Mouse (Mus musculus) limb, embryonic 11.5 days (tissue): Measurements from ENCODE around the gene Arhgef16. TPM values are rescaled to one million over a fixed set of nuclear protein-coding genes. Genes with fewer than 3 reads are reported as not detected.

ENCODE experiments used
- ATAC-seq: fragments of 200-750 bp; cut with Nextera tagmentation; 2 replicates; pipeline ENCODE4 v1.8.0; 2017; ENCODE audit warnings: low read depth; ENCODE audit not compliant: insufficient number of reproducible peaks, low FRiP score, low TSS enrichment
- DNase-seq: peaks from one replicate; pipeline ENCODE4 v3.0.0-alpha.2; 2015; ENCODE audit warnings: low spot score
- H3K27ac ChIP-seq: fragments of 300-500 bp; sonication (generic); replicated peaks from 2 replicates; pipeline ENCODE4 v1.5.1; 2014; ENCODE audit warnings: low read depth, mild to moderate bottlenecking, low read length
- H3K27me3 ChIP-seq: fragments of 300-500 bp; sonication (generic); 2 replicates; pipeline ENCODE4 v1.6.1; 2014; ENCODE audit warnings: mild to moderate bottlenecking, low read length, mixed read lengths; ENCODE audit not compliant: control insufficient read depth, insufficient read depth
- H3K36me3 ChIP-seq: fragments of 300-500 bp; sonication (generic); 2 replicates; pipeline ENCODE4 v1.6.1; 2014; ENCODE audit warnings: mild to moderate bottlenecking, low read length, moderate library complexity, mixed read lengths; ENCODE audit not compliant: control insufficient read depth, insufficient read depth
- H3K4me1 ChIP-seq: fragments of 300-500 bp; sonication (generic); 2 replicates; pipeline ENCODE4 v1.6.1; 2014; ENCODE audit warnings: low read length, mixed read lengths; ENCODE audit not compliant: control insufficient read depth, insufficient read depth
- H3K4me2 ChIP-seq: fragments of 300-500 bp; sonication (generic); 2 replicates; pipeline ENCODE4 v1.6.1; 2014; ENCODE audit warnings: low read depth, mild to moderate bottlenecking, moderate library complexity; ENCODE audit not compliant: severe bottlenecking
- H3K4me3 ChIP-seq: fragments of 300-500 bp; sonication (generic); 2 replicates; pipeline ENCODE4 v1.5.1; 2014; ENCODE audit warnings: low read depth, low read length
- H3K9ac ChIP-seq: fragments of 300-500 bp; sonication (generic); 2 replicates; pipeline ENCODE4 v1.6.1; 2014; ENCODE audit warnings: mild to moderate bottlenecking, low read length
- H3K9me3 ChIP-seq: fragments of 300-500 bp; sonication (generic); 2 replicates; pipeline ENCODE4 v1.6.1; 2016; ENCODE audit warnings: low read length; ENCODE audit not compliant: control insufficient read depth
- WGBS: fragments of 180-500 bp; shearing (Covaris S2); extraction: QIAGEN DNeasy Blood & Tissue Kit; methylation state at CpG from one replicate; pipeline ENCODE4 v1.1.7; 2014; 5-methylcytosine and 5-hydroxymethylcytosine counted together
- polyA plus RNA-seq: library from polyadenylated mRNA; unstranded; fragments of >200 nt; fragmentation: Nextera tagmentation; extraction: Ambion mirVana; gene quantifications from 2 replicates; pipeline ENCODE4 v1.2.1, GENCODE M21; 2014

Gene Arhgef16
- polyA plus RNA-seq, 1 experiment from 2014 or later, result 4.2 TPM

DNA sequence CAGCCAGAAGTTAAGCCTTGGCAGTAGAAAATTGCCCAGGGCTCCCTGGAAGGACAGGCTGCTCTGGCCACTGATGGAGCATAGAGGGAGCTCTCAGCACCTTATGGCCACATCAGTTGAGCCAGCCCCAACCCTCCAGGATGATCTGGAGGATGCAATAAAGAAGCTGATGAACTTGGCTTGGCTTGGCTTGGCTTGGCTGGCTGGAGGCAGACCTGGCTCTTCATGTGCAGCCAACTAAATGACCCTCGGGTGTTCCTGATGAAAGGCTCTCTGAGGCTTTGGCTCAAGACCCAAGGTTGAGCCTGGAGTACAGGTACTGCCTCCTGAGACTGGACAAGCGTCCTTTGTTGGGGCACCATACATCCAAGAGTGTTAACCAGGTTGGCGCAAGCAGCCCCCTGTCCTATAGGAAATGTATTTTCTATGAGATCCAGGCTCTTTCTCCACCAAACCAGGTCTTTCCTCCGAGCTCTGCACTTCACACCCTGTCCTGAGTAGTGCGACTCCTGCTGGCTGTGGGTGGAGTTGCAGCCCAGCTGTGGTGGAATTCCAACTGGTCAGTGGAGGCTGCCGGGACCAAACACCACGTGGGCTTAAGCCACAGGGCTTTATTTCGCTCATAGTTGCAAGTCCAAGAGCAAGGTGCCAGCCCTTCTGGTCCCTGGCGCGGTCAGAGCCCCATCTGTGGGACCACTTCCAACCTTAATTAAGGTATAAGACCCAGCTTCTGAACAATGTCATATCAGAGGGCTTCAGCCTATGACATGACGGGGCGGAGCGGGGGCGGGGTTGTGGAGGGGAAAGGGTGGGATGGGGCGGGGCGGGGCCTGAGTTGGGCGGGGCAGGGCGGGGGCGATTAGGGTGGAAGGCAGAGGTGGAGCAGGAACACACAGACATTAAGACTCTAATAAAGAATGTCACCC is 55.1 kb downstream of the Arhgef16 start:
- peak overlapping the region; percentile 41 for H3K4me2 ChIP-seq
- no peaks in the 10 kb centered on the region for H3K27me3 ChIP-seq
- H3K27ac ChIP-seq, result no peak overlapping the region
- ATAC-seq, result peak; percentile 28; the same call in 1 of the 2 replicates
- H3K9ac ChIP-seq, result no peak overlapping the region
- peak; percentile 97 for DNase-seq
- peak overlapping the region; percentile 12; the same call in 1 of the 2 replicates for H3K4me3 ChIP-seq
- peaks cover 36% of the 10 kb centered on the region for H3K4me1 ChIP-seq
- 8% methylated on average over 19 of the region's 19 CpGs for WGBS
- no peaks in the 10 kb centered on the region for H3K36me3 ChIP-seq
- no peaks in the 10 kb centered on the region for H3K9me3 ChIP-seq

GRCm38 (mm10) chr4:154245342-154245741 is 56.1 kb downstream of the Arhgef16 start:
- Histone ChIP-seq H3K27ac (no peak overlapping the region), H3K4me1 (peaks cover 36% of the 10 kb centered on the region), H3K27me3 (no peaks in the 10 kb centered on the region), H3K9ac (no peak overlapping the region), H3K9me3 (no peaks in the 10 kb centered on the region), H3K36me3 (no peaks in the 10 kb centered on the region), H3K4me3 (no peak overlapping the region), H3K4me2 (no peak overlapping the region)
- ATAC-seq, result no peak
- no peak for DNase-seq
- 78% methylated on average over 7 of the region's 7 CpGs for WGBS

GRCm38 (mm10) chr4:154240608-154241007 is 60.9 kb downstream of the Arhgef16 start:
- Histone ChIP-seq H3K4me3 (no peak overlapping the region), H3K36me3 (no peaks in the 10 kb centered on the region), H3K4me1 (peaks cover 13% of the 10 kb centered on the region), H3K27me3 (no peaks in the 10 kb centered on the region), H3K4me2 (no peak overlapping the region), H3K9ac (no peak overlapping the region), H3K9me3 (no peaks in the 10 kb centered on the region), H3K27ac (no peak overlapping the region)
- 67% methylated on average over 11 of the region's 11 CpGs for WGBS
- DNase-seq (no peak), ATAC-seq (no peak)

- H3K4me1 ChIP-seq, result peaks cover 13% of the 10 kb centered on the region
- H3K27ac ChIP-seq, result no peak overlapping the region
- no peaks in the 10 kb centered on the region for H3K9me3 ChIP-seq
- H3K27me3 ChIP-seq, result no peaks in the 10 kb centered on the region
- ATAC-seq (no peak), DNase-seq (no peak)
- no peak overlapping the region; the same call in 1 of the 2 replicates for H3K9ac ChIP-seq
- no peak overlapping the region for H3K4me3 ChIP-seq
- H3K36me3 ChIP-seq, result no peaks in the 10 kb centered on the region
- WGBS, result 83% methylated on average over 8 of the region's 8 CpGs
- H3K4me2 ChIP-seq, result no peak overlapping the region
Measured at GRCm38 (mm10) chr4:154239199-154239598, 62.3 kb downstream of the Arhgef16 start.

- H3K9ac ChIP-seq, result no peak overlapping the region
- WGBS, result 0% methylated on average over 9 of the region's 9 CpGs
- peaks cover 19% of the 10 kb centered on the region for H3K4me1 ChIP-seq
Measured at GRCm38 (mm10) chr4:154237306-154237705, 64.2 kb downstream of the Arhgef16 start.

GRCm38 (mm10) chr4:154236893-154237292 is 64.6 kb downstream of the Arhgef16 start:
- H3K9me3 ChIP-seq, result no peaks in the 10 kb centered on the region
- 0 out of 2 replicates have a peak overlapping the region, but pooled peaks have one; percentile 30 for H3K27ac ChIP-seq
- H3K36me3 ChIP-seq, result no peaks in the 10 kb centered on the region
- H3K4me1 ChIP-seq, result peaks cover 23% of the 10 kb centered on the region
- ATAC-seq (no peak), DNase-seq (peak; percentile 32)
- 13% methylated on average over 10 of the region's 10 CpGs for WGBS
- no peak overlapping the region for H3K9ac ChIP-seq
- H3K4me3 ChIP-seq, result no peak overlapping the region
- peak overlapping the region; percentile 39 for H3K4me2 ChIP-seq
- no peaks in the 10 kb centered on the region for H3K27me3 ChIP-seq

More at GRCm38 (mm10) chr4:154237306-154237705, 64.2 kb downstream of the Arhgef16 start:
- peak; percentile 67 for DNase-seq
- peak; percentile 65 for ATAC-seq
- H3K27ac ChIP-seq, result 0 out of 2 replicates have a peak overlapping the region, but pooled peaks have one; percentile 30
- no peaks in the 10 kb centered on the region for H3K36me3 ChIP-seq
- H3K9me3 ChIP-seq, result no peaks in the 10 kb centered on the region
- H3K27me3 ChIP-seq, result no peaks in the 10 kb centered on the region
- H3K4me3 ChIP-seq, result no peak overlapping the region
- peak overlapping the region; percentile 39 for H3K4me2 ChIP-seq

DNA sequence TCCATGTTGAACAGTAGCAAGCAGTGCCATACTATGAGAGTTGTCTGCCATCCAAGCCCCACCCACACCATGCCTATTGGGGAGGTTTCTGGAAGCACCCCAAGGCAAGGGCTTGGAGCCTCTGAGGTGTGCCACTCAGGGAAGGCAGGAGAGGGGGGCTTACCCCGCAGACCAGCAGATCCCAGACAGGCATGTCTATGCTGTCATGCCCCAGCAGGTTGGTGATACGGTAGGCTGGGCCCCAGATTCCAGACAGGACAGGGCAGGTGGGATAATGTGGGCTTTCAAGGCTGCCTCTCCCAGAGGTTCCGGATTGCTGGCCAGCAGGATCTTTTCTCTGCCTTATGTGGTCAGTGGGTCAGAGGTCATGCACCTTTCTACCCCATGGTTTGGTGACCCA is 65.5 kb downstream of the Arhgef16 start:
- Histone ChIP-seq H3K4me3 (no peak overlapping the region), H3K4me2 (no peak overlapping the region), H3K4me1 (peaks cover 27% of the 10 kb centered on the region), H3K27ac (no peak overlapping the region), H3K9ac (no peak overlapping the region), H3K36me3 (no peaks in the 10 kb centered on the region), H3K9me3 (no peaks in the 10 kb centered on the region), H3K27me3 (no peaks in the 10 kb centered on the region)
- DNase-seq, result no peak
- no peak for ATAC-seq
- 65% methylated on average over 3 of the region's 3 CpGs for WGBS

DNA sequence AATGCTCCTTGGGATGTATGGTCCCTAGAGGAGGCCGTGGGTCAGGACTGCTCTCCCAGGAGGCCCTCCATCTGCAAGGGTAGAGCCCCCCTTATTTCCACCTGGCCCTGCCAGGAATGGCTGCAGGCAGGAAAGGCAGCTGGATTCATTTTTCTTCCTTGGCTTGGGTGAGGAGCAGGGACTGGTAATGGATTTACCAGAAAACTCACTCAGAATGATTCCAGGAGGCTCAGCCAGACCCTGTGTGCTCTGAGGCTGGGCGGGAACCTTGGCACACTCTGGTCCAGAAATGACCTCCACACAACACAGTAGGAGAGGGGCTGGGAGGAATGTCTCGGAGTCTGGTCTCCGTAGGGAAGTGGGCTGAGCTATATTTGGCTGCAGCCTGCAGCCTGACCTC is 69.2 kb downstream of the Arhgef16 start:
- 59% methylated on average over 4 of the region's 4 CpGs for WGBS
- Histone ChIP-seq H3K36me3 (no peaks in the 10 kb centered on the region), H3K4me3 (no peak overlapping the region), H3K9me3 (no peaks in the 10 kb centered on the region), H3K9ac (no peak overlapping the region), H3K27ac (no peak overlapping the region; the same call in 1 of the 2 replicates), H3K27me3 (no peaks in the 10 kb centered on the region), H3K4me1 (peaks cover 20% of the 10 kb centered on the region), H3K4me2 (no peak overlapping the region)
- ATAC-seq (peak; percentile 49; the same call in 1 of the 2 replicates), DNase-seq (peak; percentile 33)
